Mouse (Mus musculus): ENCODE measurements around the gene Nat8.
"Not testable (repeated sequence)": the region's sequence is repeated elsewhere in the genome, so short reads cannot be mapped to it uniquely, and the experiment has no call there.

Nat8 gene

GRCm38 (mm10) chr6:85835104-85835503, 3.2 kb upstream of the Nat8 start:
- DNase-seq = not testable (repeated sequence)

DNA sequence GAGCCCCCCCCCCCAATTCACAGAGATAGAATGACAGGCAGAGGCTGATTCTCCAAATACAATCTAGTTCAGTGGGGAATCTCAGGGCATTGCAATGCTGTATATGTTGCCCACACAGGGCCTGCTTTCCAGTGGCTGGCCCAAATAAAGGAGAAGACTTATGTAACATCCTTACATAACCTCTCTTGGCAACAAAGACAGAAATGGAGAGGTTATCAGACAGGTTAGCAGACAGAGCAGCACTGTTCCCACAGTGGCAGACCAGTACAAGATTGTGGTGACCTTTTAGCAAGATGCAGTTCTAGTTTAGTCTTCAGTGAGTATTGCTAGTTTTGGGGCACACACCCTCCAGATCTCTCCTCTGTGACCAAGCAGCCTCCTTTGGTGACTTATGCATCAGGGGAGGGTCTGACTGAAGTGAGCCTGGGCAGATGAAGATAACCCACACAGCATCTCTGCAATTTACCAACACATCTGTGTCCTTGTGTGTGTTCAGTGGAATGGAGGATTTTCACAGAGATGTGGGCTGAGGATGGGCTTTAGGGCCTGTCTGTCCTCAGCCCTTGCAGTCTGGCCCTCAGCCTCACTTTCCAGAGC, 2.7 kb upstream of the Nat8 start:
- not testable (repeated sequence) for DNase-seq

DNA sequence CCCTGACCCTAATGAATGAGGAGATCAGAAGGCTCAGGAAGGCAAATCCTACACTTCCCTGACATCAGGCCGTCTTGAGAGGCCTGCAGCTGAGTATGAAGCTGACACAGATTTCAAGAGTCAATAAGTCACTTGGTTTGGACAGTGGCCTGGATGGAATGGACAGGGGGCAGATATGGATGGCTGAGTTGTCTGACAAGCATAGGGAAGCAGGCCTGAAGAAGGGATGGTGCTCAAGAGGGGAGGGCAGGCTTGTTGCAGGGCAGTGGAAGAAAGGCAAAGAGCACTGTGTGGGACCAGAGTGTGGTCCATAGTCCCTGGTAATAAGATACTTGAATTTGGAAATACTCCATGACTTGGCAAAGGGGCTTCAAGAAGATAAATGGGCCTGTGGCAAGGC, 2.4 kb downstream of the Nat8 start:
- no peak for DNase-seq

DNA sequence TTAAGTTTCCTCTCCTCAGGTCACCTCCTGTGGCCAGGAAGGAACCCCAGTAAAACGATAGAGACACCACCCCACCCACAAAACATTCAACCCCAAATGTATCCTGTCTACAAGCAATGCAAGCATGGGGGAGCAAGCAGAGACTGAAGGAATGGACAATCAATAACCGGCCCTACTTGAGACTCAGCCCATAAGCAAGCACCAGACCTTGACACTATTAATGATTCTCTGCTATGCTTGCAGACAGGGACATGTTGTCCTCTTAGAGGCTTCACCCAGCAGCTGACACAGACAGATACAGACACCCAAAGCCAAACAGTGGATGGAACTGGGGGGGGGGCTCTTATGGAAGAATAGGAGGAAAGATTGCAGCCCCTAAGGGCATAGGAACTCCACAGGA, 6.0 kb downstream of the Nat8 start:
- no peak for DNase-seq

- no peak for DNase-seq
These were observed 8.3 kb downstream of the Nat8 start for GRCm38 (mm10) chr6:85823382-85824090.

DNA sequence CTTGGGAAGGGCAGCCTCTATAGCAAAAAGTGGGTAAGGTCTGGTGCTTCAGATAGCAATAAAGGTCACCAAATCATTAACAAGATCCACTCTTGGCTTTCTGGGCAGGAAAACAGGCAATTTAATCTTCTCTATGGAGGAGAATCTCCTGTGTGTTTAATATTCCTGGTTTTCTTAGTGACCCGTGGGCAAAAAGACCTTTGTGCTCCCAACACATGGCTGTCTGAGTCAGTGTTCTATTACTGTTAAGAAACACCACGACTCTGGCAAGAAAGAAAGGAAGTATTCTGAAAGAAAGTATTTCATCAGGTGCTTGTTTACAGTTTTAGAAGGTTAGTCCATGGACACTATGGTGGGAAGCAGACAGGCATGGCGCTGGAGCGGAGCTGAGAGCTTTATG, 9.6 kb downstream of the Nat8 start:
- DNase-seq = no peak

DNA sequence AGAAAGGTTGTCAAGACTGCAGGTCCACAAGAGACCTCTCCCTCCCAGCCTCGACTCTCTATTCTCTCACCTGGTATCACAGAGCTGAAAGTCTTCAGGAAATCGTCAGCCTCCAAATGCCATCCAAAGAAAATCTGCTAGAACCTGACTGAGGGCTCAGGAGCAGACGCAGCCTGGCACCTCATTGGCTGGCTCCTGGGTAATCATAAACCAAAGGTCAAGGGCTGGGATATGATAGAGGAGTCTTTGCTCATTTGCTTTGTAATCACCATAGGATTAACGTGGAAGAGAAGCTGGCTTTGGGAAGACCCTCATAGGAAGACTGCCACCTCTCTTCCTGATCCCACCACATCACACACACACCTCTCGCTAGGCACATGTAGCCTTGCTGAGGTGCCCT, 11.0 kb downstream of the Nat8 start, which contains the start of the genes Nat8f6 and Nat8f5:
Gene Nat8f6 (minus strand): TSS at position 118 of the 400 bp plus-strand sequence.
Gene Nat8f5 (minus strand): TSS at position 136 of the 400 bp plus-strand sequence.
- no peak for DNase-seq

DNA sequence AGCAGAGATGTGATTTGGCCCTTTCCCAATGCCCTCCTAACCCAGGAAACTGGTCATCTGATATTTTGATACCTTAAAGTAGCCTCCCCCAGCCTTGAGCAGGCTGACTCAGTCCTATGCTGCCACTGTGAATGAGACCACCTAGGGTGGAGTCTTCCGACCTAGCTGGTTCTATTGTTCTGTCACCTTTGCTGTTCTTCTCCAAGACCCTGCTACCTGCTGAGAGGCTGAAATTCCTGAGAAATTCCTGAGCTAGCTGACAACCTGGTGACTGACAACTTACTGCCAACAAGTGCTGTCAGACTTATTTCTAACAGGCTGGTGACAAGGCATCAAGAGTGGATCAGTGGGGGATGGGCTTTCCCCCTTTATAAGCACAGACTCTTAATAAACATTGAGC, 13.5 kb downstream of the Nat8 start:
- DNase-seq = no peak

DNA sequence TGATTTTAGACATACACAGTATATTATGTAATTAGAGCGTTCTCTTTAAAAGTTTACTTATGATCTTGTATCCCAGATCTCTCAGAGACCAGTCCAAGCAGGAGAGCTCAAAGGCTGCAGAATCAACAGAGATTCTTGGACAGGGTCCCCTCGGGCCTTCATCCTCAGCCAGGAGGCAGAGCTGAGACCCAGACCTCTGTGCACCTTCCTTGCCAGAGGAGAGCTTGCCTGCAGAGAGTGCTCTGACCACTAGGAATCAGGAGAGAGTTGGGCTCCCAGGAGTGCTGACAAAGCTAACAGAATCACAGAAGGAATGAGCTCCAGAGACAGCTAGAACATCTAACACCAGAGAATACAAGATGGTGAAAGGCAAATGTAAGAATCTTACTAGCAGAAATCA, 18.5 kb downstream of the Nat8 start:
- no peak for DNase-seq

GRCm38 (mm10) chr6:85810942-85811537, 20.8 kb downstream of the Nat8 start:
- DNase-seq = not testable (repeated sequence)

- DNase-seq = not testable (repeated sequence)
These were observed 21.4 kb downstream of the Nat8 start for GRCm38 (mm10) chr6:85810514-85810913.

GRCm38 (mm10) chr6:85809784-85810183, 22.1 kb downstream of the Nat8 start:
- not testable (repeated sequence) for DNase-seq

DNA sequence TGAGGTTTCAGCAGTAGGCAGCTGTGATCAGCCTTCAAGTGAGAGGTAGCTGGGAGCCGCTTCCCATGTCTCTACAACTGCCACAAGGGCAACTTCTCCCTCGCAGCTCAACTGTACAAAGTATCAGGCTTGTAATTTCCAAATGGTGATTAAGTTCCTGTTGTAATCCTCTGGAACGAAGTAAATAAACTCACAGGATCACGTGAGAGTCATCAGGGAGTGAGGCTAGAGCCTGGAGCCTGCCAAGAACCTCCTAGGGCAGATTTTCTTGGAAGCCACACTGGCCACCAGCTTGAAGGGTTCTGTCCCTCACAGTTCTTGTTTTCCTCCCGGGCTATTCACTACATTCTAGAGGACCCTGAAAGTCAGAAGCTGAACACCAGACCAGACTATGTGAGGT, 28.7 kb downstream of the Nat8 start:
- peak; percentile 18 to 26 for DNase-seq
